Mouse (Mus musculus) liver, embryonic 16.5 days (tissue): ENCODE results near the gene Cnksr3. TPM values are rescaled to one million over a fixed set of nuclear protein-coding genes. Genes with fewer than 3 reads are reported as not detected.

Source experiments
- ATAC-seq: fragments of 200-750 bp; cut with Nextera tagmentation; 2 replicates; pipeline ENCODE4 v1.8.0; 2017; ENCODE audit warnings: low read depth, mild to moderate bottlenecking, moderate number of reproducible peaks, moderate library complexity
- H3K27ac ChIP-seq: fragments of 300-500 bp; sonication (generic); 2 replicates; pipeline ENCODE4 v1.5.1; 2014; ENCODE audit warnings: mild to moderate bottlenecking, low read length
- H3K27me3 ChIP-seq: fragments of 300-500 bp; sonication (generic); 2 replicates; pipeline ENCODE4 v1.6.1; 2014; ENCODE audit warnings: low read depth, low read length, mixed read lengths; ENCODE audit not compliant: control insufficient read depth, insufficient read depth
- H3K36me3 ChIP-seq: fragments of 300-500 bp; sonication (generic); 2 replicates; pipeline ENCODE4 v1.6.1; 2014; ENCODE audit warnings: mild to moderate bottlenecking; ENCODE audit not compliant: control insufficient read depth, insufficient read depth
- H3K4me1 ChIP-seq: fragments of 300-500 bp; sonication (generic); 2 replicates; pipeline ENCODE4 v1.6.1; 2014; ENCODE audit warnings: low read depth, low read length, mixed read lengths; ENCODE audit not compliant: control insufficient read depth
- H3K4me2 ChIP-seq: fragments of 300-500 bp; sonication (generic); 2 replicates; pipeline ENCODE4 v1.6.1; 2014; ENCODE audit warnings: low read depth, low read length, mixed read lengths
- H3K4me3 ChIP-seq: fragments of 300-500 bp; sonication (generic); 2 replicates; pipeline ENCODE4 v1.5.1; 2014; ENCODE audit warnings: low read depth, mild to moderate bottlenecking, low read length
- H3K9ac ChIP-seq: fragments of 300-500 bp; sonication (generic); 2 replicates; pipeline ENCODE4 v1.6.1; 2014; ENCODE audit warnings: low read depth, low read length
- H3K9me3 ChIP-seq: fragments of 300-500 bp; sonication (generic); replicated peaks from 2 replicates; pipeline ENCODE4 v1.6.1; 2016; ENCODE audit warnings: low read length; ENCODE audit not compliant: control insufficient read depth
- WGBS: fragments of 180-500 bp; shearing (Covaris S2); extraction: QIAGEN DNeasy Blood & Tissue Kit; methylation state at CpG from one replicate; pipeline ENCODE4 v1.1.7; 2014; ENCODE audit not compliant: insufficient replicate concordance; 5-methylcytosine and 5-hydroxymethylcytosine counted together
- polyA plus RNA-seq: library from polyadenylated mRNA; unstranded; fragments of >200 nt; fragmentation: Nextera tagmentation; extraction: Ambion mirVana; gene quantifications from 2 replicates; pipeline ENCODE4 v1.2.1, GENCODE M21; 2015

The Cnksr3 gene
- polyA plus RNA-seq, 1 experiment from 2014 or later = 5.2 TPM

DNA sequence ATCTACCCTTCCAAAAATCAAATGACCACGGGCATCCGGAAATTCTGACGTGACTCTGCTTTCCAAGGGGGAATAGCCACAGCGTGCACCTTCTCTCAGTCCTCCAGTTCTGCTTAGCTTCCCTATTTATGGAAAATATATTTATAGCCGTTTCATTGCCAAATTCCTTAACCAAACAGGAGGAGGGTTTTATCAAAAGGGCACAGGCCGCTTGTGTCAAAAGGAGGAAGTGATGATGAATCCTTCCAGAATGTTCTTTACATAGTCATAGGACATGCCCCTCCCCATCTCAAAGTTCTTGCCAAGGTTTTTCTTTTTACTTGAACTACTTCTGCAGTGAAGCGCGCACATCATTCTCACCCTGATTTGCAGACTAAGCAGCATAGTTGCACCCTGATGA lies 69.8 kb downstream of the Cnksr3 start:
- H3K27me3 ChIP-seq = no peaks in the 10 kb centered on the region
- peaks cover 4% of the 10 kb centered on the region; the same call in 1 of the 2 replicates for H3K4me1 ChIP-seq
- H3K4me2 ChIP-seq = no peak overlapping the region
- H3K9ac ChIP-seq = no peak overlapping the region
- 54% methylated on average over 8 of the region's 8 CpGs for WGBS
- no peak overlapping the region for H3K4me3 ChIP-seq
- no peaks in the 10 kb centered on the region; the same call in 1 of the 2 replicates for H3K36me3 ChIP-seq
- ATAC-seq = no peak
- H3K9me3 ChIP-seq = no peaks in the 10 kb centered on the region
- H3K27ac ChIP-seq = no peak overlapping the region

DNA sequence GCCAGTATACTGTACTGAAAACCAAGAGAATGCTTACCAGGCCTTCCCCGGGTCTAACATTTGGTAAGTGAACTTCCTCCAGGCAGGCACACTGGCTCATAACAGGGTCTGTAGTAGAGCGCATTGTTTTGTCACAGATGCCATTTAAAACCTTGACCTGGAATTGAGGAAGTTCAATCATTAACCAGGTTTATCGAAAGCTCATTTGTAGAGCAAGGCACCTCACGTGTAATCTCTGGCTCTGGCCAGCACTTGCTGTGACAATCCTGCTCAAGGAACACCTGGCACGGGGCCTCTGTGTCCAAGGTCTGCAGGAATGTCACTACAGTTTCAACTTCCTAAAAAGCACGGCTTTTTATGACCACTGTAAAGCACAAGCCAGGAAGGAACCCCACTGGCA lies 71.8 kb downstream of the Cnksr3 start:
- WGBS = 33% methylated on average over 6 of the region's 6 CpGs
- peaks cover 4% of the 10 kb centered on the region; the same call in 1 of the 2 replicates for H3K4me1 ChIP-seq
- H3K27ac ChIP-seq = peak overlapping the region; percentile 64
- no peak overlapping the region for H3K9ac ChIP-seq
- H3K4me3 ChIP-seq = no peak overlapping the region
- H3K9me3 ChIP-seq = no peaks in the 10 kb centered on the region
- no peaks in the 10 kb centered on the region; the same call in 1 of the 2 replicates for H3K36me3 ChIP-seq
- no peaks in the 10 kb centered on the region for H3K27me3 ChIP-seq
- peak; percentile 83 for ATAC-seq
- H3K4me2 ChIP-seq = no peak overlapping the region

DNA sequence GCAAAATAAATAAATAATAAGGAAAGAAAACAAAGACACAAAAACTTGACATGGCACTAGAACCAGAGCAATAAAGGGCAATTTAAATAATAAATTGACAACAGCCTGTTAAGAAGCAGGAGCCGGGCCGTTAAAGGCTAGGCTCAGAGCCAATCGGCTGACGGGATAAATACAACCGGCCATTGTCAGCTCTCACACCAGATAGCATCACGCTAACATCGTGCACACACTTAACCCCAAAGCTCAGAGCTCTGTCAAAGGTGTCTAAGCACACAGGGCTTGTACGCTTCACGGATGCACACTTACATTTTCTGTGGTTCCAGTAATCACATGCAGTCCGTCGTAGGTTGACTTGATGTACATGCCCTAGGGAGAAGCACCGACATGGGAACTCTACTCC lies 74.0 kb downstream of the Cnksr3 start:
- H3K27ac ChIP-seq = no peak overlapping the region
- no peaks in the 10 kb centered on the region for H3K9me3 ChIP-seq
- peaks cover 4% of the 10 kb centered on the region; the same call in 1 of the 2 replicates for H3K4me1 ChIP-seq
- 78% methylated on average over 12 of the region's 12 CpGs for WGBS
- no peaks in the 10 kb centered on the region for H3K27me3 ChIP-seq
- no peak for ATAC-seq
- no peak overlapping the region for H3K4me2 ChIP-seq
- H3K9ac ChIP-seq = no peak overlapping the region
- no peak overlapping the region for H3K4me3 ChIP-seq
- no peaks in the 10 kb centered on the region; the same call in 1 of the 2 replicates for H3K36me3 ChIP-seq

DNA sequence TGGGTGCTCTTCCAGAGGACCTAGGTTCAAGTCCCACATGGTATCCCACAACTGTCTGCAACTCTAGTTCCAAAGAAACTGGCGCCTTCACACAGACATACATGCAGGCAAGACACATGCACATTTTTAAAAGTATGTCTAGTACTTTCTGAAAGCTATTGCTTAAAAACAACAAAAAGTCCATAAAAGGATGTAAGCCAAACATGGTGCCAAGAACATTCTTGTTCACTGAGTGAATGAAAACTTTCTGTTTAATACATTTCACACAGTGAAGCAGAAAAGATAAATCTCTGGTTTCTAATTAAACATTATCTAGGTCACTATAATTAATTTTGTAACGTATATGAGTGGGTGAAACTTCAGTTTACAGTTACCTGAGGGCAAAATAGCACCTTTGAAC lies 76.3 kb downstream of the Cnksr3 start:
- ATAC-seq = no peak
- H3K27ac ChIP-seq = no peak overlapping the region
- H3K9me3 ChIP-seq = no peaks in the 10 kb centered on the region
- H3K4me3 ChIP-seq = no peak overlapping the region
- no peak overlapping the region for H3K9ac ChIP-seq
- no peak overlapping the region for H3K4me2 ChIP-seq
- H3K27me3 ChIP-seq = no peaks in the 10 kb centered on the region
- H3K36me3 ChIP-seq = no peaks in the 10 kb centered on the region
- peaks cover 4% of the 10 kb centered on the region; the same call in 1 of the 2 replicates for H3K4me1 ChIP-seq
- 73% methylated on average over 2 of the region's 2 CpGs for WGBS

DNA sequence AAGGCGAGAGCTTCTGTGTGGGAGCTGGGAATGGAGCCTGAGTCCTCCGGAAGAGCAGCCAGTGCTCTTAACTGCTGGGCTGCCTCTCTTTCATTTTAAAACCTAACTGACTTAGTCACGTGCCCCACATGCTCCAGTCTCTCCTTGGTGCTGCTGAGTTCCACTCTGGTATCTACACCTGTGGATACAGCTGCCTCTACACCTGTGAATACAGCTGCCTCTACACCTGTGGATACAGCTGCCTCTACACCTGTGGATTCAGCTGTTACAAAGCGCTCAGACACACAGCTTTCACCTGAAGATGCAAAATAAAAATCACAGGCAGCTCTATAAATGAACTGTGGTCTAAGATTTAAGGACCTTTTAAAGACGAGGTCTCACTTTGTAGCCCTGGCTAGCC lies 79.0 kb downstream of the Cnksr3 start:
- no peak overlapping the region for H3K27ac ChIP-seq
- 60% methylated on average over 5 of the region's 5 CpGs for WGBS
- no peaks in the 10 kb centered on the region for H3K36me3 ChIP-seq
- no peak overlapping the region for H3K4me3 ChIP-seq
- H3K4me2 ChIP-seq = no peak overlapping the region
- H3K4me1 ChIP-seq = no peaks in the 10 kb centered on the region
- ATAC-seq = no peak
- H3K9ac ChIP-seq = no peak overlapping the region
- H3K27me3 ChIP-seq = no peaks in the 10 kb centered on the region
- no peaks in the 10 kb centered on the region for H3K9me3 ChIP-seq

DNA sequence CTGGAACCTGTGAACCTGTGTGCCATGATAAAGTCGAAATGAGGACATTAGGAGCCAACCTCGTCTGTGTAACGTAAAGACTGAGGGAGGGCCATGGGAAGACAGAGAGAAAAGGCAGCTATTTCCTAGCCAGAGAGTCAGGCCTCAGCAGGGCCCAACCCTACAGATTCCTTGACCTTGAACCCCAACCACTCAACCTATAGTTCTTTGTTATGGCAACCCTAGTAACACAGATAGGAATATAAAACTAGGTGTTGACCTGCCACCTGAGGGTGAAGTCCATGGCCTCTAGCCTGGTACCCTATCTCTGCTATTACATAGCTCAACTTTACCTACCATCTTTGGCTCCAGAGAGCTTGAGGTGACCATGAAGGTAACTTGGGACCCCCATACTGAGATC lies 80.6 kb downstream of the Cnksr3 start:
- ATAC-seq = no peak
- peaks cover under 1% of the 10 kb centered on the region; the same call in 1 of the 2 replicates for H3K36me3 ChIP-seq
- H3K4me2 ChIP-seq = no peak overlapping the region
- WGBS = 73% methylated on average over 3 of the region's 3 CpGs
- no peak overlapping the region for H3K9ac ChIP-seq
- no peak overlapping the region for H3K4me3 ChIP-seq
- no peaks in the 10 kb centered on the region for H3K9me3 ChIP-seq
- no peaks in the 10 kb centered on the region for H3K27me3 ChIP-seq
- no peak overlapping the region for H3K27ac ChIP-seq
- no peaks in the 10 kb centered on the region for H3K4me1 ChIP-seq

DNA sequence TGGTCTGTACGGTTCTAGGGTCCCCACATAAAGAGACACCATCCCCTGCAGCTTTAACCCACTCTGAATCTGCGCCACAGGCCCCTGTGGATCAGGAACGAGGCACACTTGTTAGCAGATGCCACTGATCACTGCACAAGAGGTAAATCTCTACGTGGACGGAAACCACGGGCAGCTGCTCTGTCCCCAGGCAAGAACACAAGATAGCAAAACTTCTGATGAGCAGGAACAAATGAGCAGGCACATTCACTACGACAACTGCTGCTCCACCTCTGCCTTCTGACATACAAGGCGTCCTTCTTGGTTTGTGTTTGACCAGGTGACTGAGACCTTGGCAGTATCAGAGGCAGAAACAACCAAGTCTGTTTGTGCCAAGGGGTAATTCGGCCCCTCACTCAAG lies 84.2 kb downstream of the Cnksr3 start:
- Histone ChIP-seq H3K9ac (no peak overlapping the region), H3K27me3 (no peaks in the 10 kb centered on the region), H3K36me3 (peaks cover 2% of the 10 kb centered on the region; the same call in 1 of the 2 replicates), H3K4me2 (no peak overlapping the region), H3K27ac (no peak overlapping the region), H3K9me3 (no peaks in the 10 kb centered on the region), H3K4me1 (no peaks in the 10 kb centered on the region), H3K4me3 (no peak overlapping the region)
- no peak for ATAC-seq
- WGBS = 68% methylated on average over 9 of the region's 9 CpGs

DNA sequence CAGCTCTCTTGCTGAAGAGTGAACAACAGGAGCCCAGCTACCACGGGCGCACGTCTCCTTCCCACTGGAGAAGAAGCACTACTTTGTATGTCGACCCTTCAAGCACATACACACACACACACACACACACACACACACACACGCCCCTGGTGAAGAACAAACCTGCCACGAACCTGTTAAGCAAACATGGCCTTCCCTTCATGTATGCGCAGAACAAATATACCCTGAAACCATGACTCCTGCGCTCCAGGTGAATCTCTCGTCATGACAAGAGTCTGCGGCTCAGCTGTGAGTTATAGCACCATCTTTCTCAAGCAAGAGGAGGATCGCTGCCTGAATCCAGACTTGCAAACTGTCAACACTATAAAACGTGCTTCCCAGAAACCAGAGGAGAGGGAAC lies 85.2 kb downstream of the Cnksr3 start:
- H3K9me3 ChIP-seq = no peaks in the 10 kb centered on the region
- no peak for ATAC-seq
- no peak overlapping the region for H3K4me2 ChIP-seq
- 70% methylated on average over 12 of the region's 12 CpGs for WGBS
- peaks cover 2% of the 10 kb centered on the region; the same call in 1 of the 2 replicates for H3K36me3 ChIP-seq
- H3K4me3 ChIP-seq = no peak overlapping the region
- H3K27me3 ChIP-seq = no peaks in the 10 kb centered on the region
- no peak overlapping the region for H3K27ac ChIP-seq
- no peaks in the 10 kb centered on the region for H3K4me1 ChIP-seq
- no peak overlapping the region for H3K9ac ChIP-seq

DNA sequence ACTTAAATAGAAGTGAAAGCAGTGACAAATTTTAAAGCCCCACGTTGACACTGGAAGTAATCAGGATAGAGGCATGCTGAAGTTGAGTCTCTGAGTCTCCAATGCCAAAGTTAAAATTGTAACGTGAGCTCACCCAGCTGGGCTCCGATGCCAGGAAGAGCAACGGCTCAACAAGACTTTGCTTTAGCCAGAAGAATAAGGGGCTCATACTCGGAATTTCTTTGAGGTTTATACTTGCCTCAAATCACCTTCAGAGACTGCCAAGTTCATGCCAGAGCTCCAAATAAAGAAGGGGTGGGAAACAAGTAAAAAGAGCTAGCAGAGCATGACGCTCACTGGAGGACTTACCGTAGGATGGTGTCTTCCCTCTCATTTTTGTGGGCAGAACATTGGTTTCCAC lies 85.8 kb downstream of the Cnksr3 start:
- Histone ChIP-seq H3K36me3 (peaks cover 2% of the 10 kb centered on the region; the same call in 1 of the 2 replicates), H3K4me1 (no peaks in the 10 kb centered on the region), H3K4me2 (no peak overlapping the region), H3K4me3 (no peak overlapping the region), H3K9me3 (no peaks in the 10 kb centered on the region), H3K27me3 (no peaks in the 10 kb centered on the region), H3K27ac (no peak overlapping the region), H3K9ac (no peak overlapping the region)
- no peak for ATAC-seq
- WGBS = 77% methylated on average over 7 of the region's 7 CpGs
